Mouse (Mus musculus) urinary bladder, adult 18-20 months (tissue): ENCODE results near the gene Ly6f.

Experiments
- DNase-seq, 2 experiments: peaks; one replicate each; pipeline ENCODE4 v3.0.0; 2022; ENCODE audit warnings: low spot score in 2 of 2, mixed read lengths in 2 of 2

Ly6f gene

GRCm38 (mm10) chr15:75317255-75317654 lies 49.0 kb downstream of the Ly6f start:
- DNase-seq: no peak

GRCm38 (mm10) chr15:75318584-75318983 lies 50.4 kb downstream of the Ly6f start:
- no peak for DNase-seq

GRCm38 (mm10) chr15:75320104-75320503 lies 51.9 kb downstream of the Ly6f start:
- DNase-seq: no peak
